Mouse (Mus musculus): ENCODE results near the gene Rtn3.
"Not testable (repeated sequence)": the region's sequence is repeated elsewhere in the genome, so short reads cannot be mapped to it uniquely, and the experiment has no call there.

Rtn3 gene

GRCm38 (mm10) chr19:7482599-7483511, at the start of gene Rtn3:
Gene Rtn3, minus strand, starts transcription at chr19:7483281.
- DNase-seq = peak; percentile 97

DNA sequence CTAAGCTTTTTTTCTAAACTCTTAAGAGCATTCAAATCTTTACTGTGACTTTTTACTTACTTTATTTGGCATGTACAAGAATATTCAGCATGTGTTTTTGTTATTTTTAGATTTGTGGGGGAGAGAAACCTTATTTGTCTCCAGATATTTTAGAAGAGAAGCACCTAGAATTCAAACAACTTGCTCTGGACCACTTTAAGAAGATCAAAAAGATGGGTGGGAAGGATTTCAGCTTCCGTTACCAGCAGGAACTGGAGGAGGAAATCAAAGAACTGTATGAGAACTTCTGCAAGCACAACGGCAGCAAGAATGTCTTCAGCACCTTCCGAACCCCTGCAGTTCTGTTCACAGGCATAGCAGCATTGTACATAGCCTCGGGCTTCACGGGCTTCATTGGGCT, 48.8 kb upstream of the Rtn3 start:
- no peak for DNase-seq

DNA sequence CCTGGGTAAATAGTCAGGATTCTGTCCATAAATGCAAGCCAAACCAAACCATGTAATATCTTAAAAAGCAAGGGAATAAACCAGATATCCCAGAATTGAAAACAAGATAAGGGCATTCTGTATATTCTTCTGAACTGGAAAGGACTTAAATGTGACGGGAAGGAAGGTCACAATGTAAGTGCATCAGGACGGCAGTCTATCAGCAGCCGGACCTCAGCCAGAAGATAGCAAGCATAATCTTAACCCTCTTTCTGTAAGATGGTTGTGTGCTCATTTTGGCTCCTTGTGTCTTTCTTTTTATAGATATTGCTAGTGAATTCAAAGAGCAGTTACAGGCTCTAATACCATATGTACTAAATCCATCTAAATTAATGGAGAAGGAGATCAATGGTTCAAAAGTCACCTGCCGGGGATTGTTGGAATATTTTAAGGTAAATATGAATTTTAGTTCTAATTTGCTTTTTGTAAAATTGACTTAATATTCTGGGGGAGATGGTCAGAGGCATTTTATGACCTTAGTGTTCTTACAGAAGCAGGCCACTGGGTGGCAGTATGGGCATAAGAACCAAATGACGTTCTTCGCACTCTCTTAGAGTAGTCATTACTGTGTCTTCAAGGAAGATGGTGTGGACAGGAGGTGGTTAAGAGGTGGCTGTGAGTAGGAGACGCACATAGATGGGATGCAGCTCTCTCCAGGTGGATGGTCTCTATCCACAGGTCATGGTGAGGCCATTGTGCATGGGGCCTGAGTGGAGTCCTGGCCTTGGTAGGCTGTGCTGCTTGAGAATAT, 45.8 kb upstream of the Rtn3 start:
- DNase-seq = peak; percentile 52

DNA sequence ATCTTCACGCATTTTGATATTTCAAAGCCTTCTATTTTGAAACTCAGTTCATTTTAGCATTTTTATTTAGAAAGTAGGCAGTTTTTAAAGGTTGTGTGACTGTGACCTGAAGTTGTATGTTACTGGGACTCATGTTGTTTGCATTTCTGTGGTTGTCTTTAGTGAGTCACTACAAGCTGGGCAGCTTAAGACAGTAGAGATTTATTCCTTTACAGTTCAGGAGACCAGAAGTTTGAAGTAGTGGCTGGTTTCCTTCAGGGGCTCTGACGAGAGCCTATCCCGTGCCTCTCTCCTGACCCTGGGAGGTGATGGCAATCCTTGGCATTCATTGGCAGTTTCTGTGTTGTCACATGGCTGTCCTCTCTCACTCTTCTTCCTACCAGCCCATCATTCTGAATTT, 41.8 kb upstream of the Rtn3 start:
- no peak for DNase-seq

GRCm38 (mm10) chr19:7523781-7524180, 40.7 kb upstream of the Rtn3 start:
- DNase-seq = no peak

- no peak for DNase-seq
These were observed 40.2 kb upstream of the Rtn3 start for GRCm38 (mm10) chr19:7523292-7523691.

DNA sequence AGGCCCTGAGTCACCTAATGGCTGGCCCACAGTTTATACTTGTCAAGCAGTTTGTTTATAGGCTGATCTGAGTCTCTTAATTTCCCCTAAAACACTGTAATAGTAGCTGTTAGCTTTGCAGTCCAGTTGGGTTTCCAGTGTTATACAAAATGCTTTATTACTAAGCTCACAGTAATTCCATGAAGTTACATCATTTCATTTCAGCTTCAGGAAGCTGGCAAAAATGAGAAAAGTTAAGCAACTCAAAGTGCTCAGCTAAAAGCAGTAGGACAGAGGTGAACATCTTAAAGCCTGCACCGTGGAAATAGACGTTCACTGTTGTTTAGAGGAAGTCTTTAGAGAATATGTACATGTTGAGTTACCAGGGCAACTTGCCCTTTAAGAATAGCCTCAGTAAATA, 39.8 kb upstream of the Rtn3 start:
- no peak for DNase-seq

- no peak for DNase-seq
These were observed 38.5 kb upstream of the Rtn3 start for GRCm38 (mm10) chr19:7521619-7522018.

- DNase-seq = no peak
These were observed 33.4 kb upstream of the Rtn3 start for GRCm38 (mm10) chr19:7516437-7516836.

- DNase-seq = no peak
These were observed 24.9 kb upstream of the Rtn3 start for GRCm38 (mm10) chr19:7508026-7508425.

- no peak for DNase-seq
These were observed 23.2 kb upstream of the Rtn3 start for GRCm38 (mm10) chr19:7506321-7506720.

DNA sequence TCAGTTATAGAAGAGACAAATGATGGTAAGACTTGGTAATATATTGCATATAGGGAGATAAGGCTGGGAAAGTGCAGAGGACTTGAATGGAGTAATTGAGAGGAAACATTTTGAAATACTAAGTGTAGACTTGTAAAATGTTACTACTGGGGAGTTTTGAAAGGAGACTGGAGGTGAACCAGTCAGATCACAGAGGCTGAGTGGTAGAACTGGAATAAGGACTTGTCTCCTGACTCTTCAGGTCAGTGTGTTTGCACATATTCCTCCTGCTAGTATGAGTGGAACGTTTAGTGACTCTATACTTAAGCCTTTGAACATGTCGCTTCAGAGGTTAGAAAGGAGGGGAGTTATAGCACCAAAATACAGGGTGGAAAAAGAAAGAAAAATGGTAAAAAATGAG, 19.4 kb upstream of the Rtn3 start:
- no peak for DNase-seq

DNA sequence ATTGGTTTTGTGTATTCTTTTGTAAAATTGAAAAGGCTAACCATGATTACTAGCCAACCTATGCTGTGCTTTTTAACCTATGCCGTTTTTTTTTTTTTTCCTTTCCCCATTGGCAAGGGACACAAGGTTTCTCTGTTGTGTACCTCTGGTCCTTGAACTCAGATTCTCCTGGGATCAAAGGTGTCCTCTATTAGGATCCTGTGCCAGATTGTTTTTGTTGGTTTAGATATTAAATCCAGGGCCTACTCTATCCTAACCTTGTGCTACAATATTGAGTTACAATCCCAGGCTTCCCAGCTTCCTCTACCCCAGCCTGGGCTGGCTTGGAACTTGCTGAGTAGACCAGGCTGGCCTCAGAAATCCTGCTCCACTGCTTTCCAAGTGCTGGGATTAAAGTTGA, 17.6 kb upstream of the Rtn3 start:
- DNase-seq = no peak

DNA sequence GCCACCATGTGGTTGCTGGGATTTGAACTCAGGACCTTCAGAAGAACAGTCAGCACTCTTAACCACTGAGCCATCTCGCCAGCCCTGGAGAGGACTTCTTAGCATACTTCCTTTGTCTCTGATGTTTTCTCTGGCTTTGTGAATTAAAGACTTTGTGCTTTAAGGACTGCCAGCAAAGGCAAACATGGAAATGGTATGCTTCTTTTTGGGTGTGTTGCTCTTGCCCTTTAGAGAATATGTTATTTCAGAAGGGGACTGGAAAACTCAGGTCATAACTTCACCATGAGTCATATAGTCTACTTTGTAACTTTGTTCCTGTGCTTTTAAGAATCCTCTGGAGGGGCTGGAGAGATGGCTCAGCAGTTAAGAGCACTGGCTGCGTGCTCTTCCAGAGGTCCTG, 15.7 kb upstream of the Rtn3 start:
- no peak for DNase-seq

- not testable (repeated sequence) for DNase-seq
These were observed 13.0 kb upstream of the Rtn3 start for GRCm38 (mm10) chr19:7496070-7496469.

- no peak for DNase-seq
These were observed 12.3 kb upstream of the Rtn3 start for GRCm38 (mm10) chr19:7495221-7496038.

DNA sequence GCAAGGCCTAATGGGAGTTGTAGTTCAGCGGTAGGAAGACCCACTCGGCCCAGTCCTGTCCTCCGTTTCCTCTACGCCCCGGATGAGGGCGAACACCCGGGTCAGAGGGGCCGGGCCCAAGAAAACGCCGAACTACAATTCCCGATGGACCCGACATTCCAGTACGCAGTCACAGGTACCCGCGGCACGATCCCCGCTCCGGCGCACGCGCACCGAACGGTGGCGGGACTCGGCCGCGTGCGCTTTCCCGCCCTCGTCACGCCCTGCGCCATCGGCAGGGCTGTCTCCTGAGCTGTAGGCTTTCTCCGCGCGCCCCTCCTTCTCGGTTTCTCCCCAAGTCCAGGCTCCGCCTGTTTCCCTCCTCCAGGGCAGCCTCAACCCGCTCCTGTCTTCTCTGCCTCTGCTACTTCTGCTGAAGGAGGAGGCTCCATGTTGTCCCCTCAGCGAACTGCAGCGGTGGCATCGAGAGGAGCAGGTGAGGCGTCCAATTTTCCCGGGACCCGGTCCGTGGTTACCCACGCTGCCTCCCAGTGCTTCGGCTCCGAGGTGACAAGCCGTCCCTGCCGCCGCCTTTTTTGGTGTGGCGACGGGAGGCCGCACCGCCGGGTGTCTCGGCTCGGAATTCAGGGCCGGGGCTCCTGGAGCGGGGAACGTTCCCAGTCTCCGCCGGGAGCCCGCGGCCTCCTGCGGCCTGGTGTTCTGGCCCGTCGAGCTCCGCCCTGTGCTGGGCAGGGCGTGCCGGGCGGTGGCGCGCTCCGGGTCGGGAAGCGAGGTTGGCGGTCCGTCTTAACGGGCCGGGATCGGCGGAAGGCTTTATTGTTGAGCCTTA, 11.3 kb upstream of the Rtn3 start:
- peak; percentile 98 for DNase-seq

DNA sequence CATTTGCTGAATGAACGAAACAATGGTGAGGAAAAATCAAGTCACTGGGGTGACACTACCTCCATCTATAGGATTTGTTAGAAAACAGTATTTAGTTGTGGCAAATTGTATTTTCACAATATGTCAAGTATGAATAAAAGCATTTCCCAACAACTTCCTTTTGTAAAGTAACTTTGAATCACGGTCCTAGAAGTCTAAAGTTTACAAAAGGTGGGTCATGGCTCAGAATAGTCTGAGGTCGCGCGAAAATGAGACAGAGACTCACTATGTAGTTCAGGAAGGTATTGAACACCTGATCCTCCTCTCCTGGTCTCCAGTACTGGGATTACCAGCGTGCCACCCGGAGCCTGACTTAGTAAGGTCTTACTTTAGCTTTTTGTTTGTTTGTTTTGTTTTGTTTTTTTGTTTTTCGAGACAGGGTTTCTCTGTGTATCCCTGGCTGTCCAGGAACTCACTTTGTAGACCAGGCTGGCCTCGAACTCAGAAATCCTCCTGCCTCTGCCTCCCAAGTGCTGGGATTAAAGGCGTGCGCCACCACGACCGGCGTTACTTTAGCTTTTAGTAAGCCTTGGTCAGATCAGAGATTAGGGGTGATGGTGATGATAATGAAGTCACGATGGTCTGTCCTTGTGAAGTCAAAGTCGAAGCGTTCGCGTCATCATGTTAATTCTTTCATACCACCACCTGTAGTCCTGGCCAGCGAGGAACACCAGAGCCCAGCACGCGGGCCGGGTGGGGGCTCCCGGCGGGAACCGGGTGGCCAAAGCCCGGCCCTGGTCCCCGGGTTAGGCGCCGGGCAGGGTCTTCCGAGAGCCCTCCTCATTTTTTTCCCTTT, 10.5 kb upstream of the Rtn3 start, which contains the start of gene Atl3:
TSS of gene Atl3 (plus strand) at position 689 of the 835 bp plus-strand sequence.
- DNase-seq = no peak

- no peak for DNase-seq
These were observed 9.6 kb upstream of the Rtn3 start for GRCm38 (mm10) chr19:7492682-7493081.

GRCm38 (mm10) chr19:7491960-7492359, 8.9 kb upstream of the Rtn3 start:
- DNase-seq = no peak

DNA sequence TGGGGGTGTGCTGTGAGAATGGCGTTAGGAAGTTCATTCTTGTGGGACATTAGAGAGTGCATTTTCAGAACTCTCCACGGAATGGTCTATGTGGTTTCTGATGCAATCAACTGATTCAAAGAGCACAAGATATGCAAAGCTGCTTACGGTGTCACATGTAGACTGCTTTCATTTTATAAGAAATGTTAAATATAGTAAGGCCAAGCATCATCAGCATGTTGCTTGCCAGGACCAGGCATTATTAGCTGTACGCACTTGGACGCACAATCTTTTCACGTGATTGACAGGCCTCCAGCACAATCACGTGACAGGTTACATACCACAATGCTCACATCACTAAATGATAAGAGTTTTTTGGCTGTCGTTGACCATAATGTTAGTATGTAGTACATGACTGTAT, 4.6 kb upstream of the Rtn3 start:
- DNase-seq = no peak

Measured in right cerebral cortex, postnatal 25 days (tissue).